Mouse (Mus musculus) heart, embryonic 16.5 days (tissue): ENCODE data around the gene Trim2. TPM values are rescaled to one million over a fixed set of nuclear protein-coding genes. Genes with fewer than 3 reads are reported as not detected.
A peak's percentile ranks its signal among the peaks of the same experiment; 100 is the strongest.

Source experiments
- ATAC-seq: fragments of 200-750 bp; cut with Nextera tagmentation; replicated peaks from 2 replicates; pipeline ENCODE4 v1.8.0; 2017; ENCODE audit warnings: moderate number of reproducible peaks; ENCODE audit not compliant: insufficient read depth, low FRiP score; ENCODE audit errors: extremely low read depth
- H3K27ac ChIP-seq: fragments of 300-500 bp; sonication (generic); 2 replicates; pipeline ENCODE4 v1.5.1; 2014; ENCODE audit warnings: mild to moderate bottlenecking, low read length, control low read depth, moderate library complexity
- H3K27me3 ChIP-seq: fragments of 300-500 bp; sonication (generic); 2 replicates; pipeline ENCODE4 v1.6.1; 2014; ENCODE audit warnings: low read length, mixed read lengths; ENCODE audit not compliant: control insufficient read depth, insufficient read depth
- H3K36me3 ChIP-seq: fragments of 300-500 bp; sonication (generic); 2 replicates; pipeline ENCODE4 v1.6.1; 2014; ENCODE audit not compliant: control insufficient read depth, insufficient read depth
- H3K4me1 ChIP-seq: fragments of 300-500 bp; sonication (generic); 2 replicates; pipeline ENCODE4 v1.6.1; 2014; ENCODE audit warnings: low read length, mixed read lengths; ENCODE audit not compliant: control insufficient read depth, insufficient read depth
- H3K4me2 ChIP-seq: fragments of 300-500 bp; sonication (generic); 2 replicates; pipeline ENCODE4 v1.6.1; 2014; ENCODE audit warnings: low read depth, mild to moderate bottlenecking, control low read depth, low read length
- H3K4me3 ChIP-seq: fragments of 300-500 bp; sonication (generic); 2 replicates; pipeline ENCODE4 v1.5.1; 2014; ENCODE audit warnings: mild to moderate bottlenecking, control low read depth, low read length
- H3K9ac ChIP-seq: fragments of 300-500 bp; sonication (generic); 2 replicates; pipeline ENCODE4 v1.6.1; 2014; ENCODE audit warnings: low read length, control low read depth
- H3K9me3 ChIP-seq: fragments of 300-500 bp; sonication (generic); replicated peaks from 2 replicates; pipeline ENCODE4 v1.6.1; 2016; ENCODE audit warnings: low read length; ENCODE audit not compliant: control insufficient read depth
- WGBS: fragments of 180-500 bp; shearing (Covaris S2); extraction: QIAGEN DNeasy Blood & Tissue Kit; methylation state at CpG from one replicate; pipeline ENCODE4 v1.1.7; 2014; 5-methylcytosine and 5-hydroxymethylcytosine counted together
- polyA plus RNA-seq: library from polyadenylated mRNA; unstranded; fragments of >200 nt; fragmentation: Nextera tagmentation; extraction: Ambion mirVana; gene quantifications from 2 replicates; pipeline ENCODE4 v1.2.1, GENCODE M21; 2015

The Trim2 gene
- polyA plus RNA-seq, 1 experiment from 2014 or later = 8.7 TPM

DNA sequence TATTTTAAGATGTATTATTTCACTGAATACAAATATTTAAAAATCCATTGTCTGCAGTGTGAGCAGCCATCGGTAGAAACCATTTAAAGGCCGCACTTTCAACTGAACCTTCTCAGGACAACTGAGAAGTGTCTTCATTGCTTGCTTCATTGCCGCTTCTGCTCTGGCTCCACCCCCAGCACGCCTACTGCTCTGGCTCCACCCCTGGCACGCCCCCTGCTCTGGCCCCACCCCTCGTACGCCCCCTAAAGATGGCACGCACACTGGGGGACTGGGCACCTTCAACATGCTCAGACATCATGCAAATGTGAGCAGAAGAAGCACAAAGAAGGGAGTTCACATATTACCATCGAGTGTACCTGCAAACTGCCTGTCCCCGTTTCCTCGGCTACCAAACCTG, 134.3 kb downstream of the Trim2 start:
- H3K27ac ChIP-seq = no peak overlapping the region
- H3K36me3 ChIP-seq = no peaks in the 10 kb centered on the region; the same call in 1 of the 2 replicates
- no peak overlapping the region for H3K4me3 ChIP-seq
- no peak for ATAC-seq
- 37% methylated on average over 11 of the region's 11 CpGs for WGBS
- H3K9me3 ChIP-seq = no peaks in the 10 kb centered on the region
- no peaks in the 10 kb centered on the region for H3K27me3 ChIP-seq
- no peak overlapping the region for H3K9ac ChIP-seq
- no peaks in the 10 kb centered on the region for H3K4me1 ChIP-seq
- H3K4me2 ChIP-seq = no peak overlapping the region

- Histone ChIP-seq H3K9me3 (no peaks in the 10 kb centered on the region), H3K4me3 (no peak overlapping the region), H3K4me1 (no peaks in the 10 kb centered on the region), H3K36me3 (peaks cover 13% of the 10 kb centered on the region; the same call in 1 of the 2 replicates), H3K27ac (no peak overlapping the region), H3K27me3 (no peaks in the 10 kb centered on the region), H3K9ac (no peak overlapping the region), H3K4me2 (no peak overlapping the region)
- ATAC-seq = no peak
- 64% methylated on average over 8 of the region's 8 CpGs for WGBS
Measured at GRCm38 (mm10) chr3:84169393-84170005, 137.2 kb downstream of the Trim2 start.

- H3K36me3 ChIP-seq = peaks cover 13% of the 10 kb centered on the region; the same call in 1 of the 2 replicates
- no peaks in the 10 kb centered on the region for H3K4me1 ChIP-seq
- H3K4me3 ChIP-seq = no peak overlapping the region
- H3K9me3 ChIP-seq = no peaks in the 10 kb centered on the region
- H3K4me2 ChIP-seq = no peak overlapping the region
- H3K9ac ChIP-seq = no peak overlapping the region
- no peak overlapping the region for H3K27ac ChIP-seq
- 86% methylated on average over 6 of the region's 6 CpGs for WGBS
- H3K27me3 ChIP-seq = no peaks in the 10 kb centered on the region
- no peak for ATAC-seq
Measured at GRCm38 (mm10) chr3:84168943-84169342, 137.7 kb downstream of the Trim2 start.

GRCm38 (mm10) chr3:84166073-84166472, 140.6 kb downstream of the Trim2 start:
- Histone ChIP-seq H3K4me2 (no peak overlapping the region), H3K27me3 (no peaks in the 10 kb centered on the region), H3K9me3 (no peaks in the 10 kb centered on the region), H3K27ac (no peak overlapping the region), H3K4me3 (no peak overlapping the region), H3K36me3 (peaks cover 13% of the 10 kb centered on the region; the same call in 1 of the 2 replicates), H3K4me1 (no peaks in the 10 kb centered on the region), H3K9ac (no peak overlapping the region)
- 87% methylated on average over 5 of the region's 5 CpGs for WGBS
- ATAC-seq = no peak

GRCm38 (mm10) chr3:84165391-84165790, 141.3 kb downstream of the Trim2 start:
- Histone ChIP-seq H3K36me3 (peaks cover 13% of the 10 kb centered on the region; the same call in 1 of the 2 replicates), H3K9me3 (no peaks in the 10 kb centered on the region), H3K27ac (no peak overlapping the region), H3K4me1 (no peaks in the 10 kb centered on the region), H3K4me3 (no peak overlapping the region), H3K27me3 (no peaks in the 10 kb centered on the region), H3K9ac (no peak overlapping the region), H3K4me2 (no peak overlapping the region)
- no peak for ATAC-seq
- WGBS = 91% methylated on average over 3 of the region's 3 CpGs

GRCm38 (mm10) chr3:84157559-84158350, 148.9 kb downstream of the Trim2 start:
- H3K4me2 ChIP-seq = no peak overlapping the region
- peaks cover 3% of the 10 kb centered on the region; the same call in 1 of the 2 replicates for H3K4me1 ChIP-seq
- H3K9ac ChIP-seq = no peak overlapping the region
- ATAC-seq = no peak
- no peaks in the 10 kb centered on the region for H3K9me3 ChIP-seq
- 82% methylated on average over 4 of the region's 4 CpGs for WGBS
- no peak overlapping the region for H3K27ac ChIP-seq
- H3K27me3 ChIP-seq = no peaks in the 10 kb centered on the region
- no peak overlapping the region for H3K4me3 ChIP-seq
- H3K36me3 ChIP-seq = no peaks in the 10 kb centered on the region; the same call in 1 of the 2 replicates

DNA sequence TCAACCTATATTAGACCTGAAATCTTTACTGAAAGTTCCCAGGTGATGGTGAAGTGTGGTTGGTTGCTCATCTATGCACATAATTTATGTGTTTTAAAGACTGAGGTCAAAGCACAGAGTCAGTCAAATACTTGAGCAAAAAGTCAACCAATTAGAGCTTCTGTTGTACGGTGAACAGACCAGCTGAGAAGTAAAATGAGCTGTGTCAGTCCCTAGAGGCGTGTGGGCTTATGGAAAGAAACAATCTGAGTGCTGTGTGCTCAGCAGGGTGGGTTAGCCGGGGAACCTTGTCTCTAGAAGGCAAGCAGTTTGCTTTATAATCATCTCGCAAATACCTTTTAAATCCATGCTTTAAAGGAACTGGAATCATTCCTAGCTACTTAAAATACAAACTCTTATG, 149.7 kb downstream of the Trim2 start:
- Histone ChIP-seq H3K36me3 (no peaks in the 10 kb centered on the region; the same call in 1 of the 2 replicates), H3K9ac (no peak overlapping the region), H3K4me3 (no peak overlapping the region), H3K27ac (no peak overlapping the region), H3K27me3 (no peaks in the 10 kb centered on the region), H3K4me2 (no peak overlapping the region), H3K4me1 (peaks cover 3% of the 10 kb centered on the region; the same call in 1 of the 2 replicates), H3K9me3 (no peaks in the 10 kb centered on the region)
- 80% methylated on average over 4 of the region's 4 CpGs for WGBS
- no peak for ATAC-seq

DNA sequence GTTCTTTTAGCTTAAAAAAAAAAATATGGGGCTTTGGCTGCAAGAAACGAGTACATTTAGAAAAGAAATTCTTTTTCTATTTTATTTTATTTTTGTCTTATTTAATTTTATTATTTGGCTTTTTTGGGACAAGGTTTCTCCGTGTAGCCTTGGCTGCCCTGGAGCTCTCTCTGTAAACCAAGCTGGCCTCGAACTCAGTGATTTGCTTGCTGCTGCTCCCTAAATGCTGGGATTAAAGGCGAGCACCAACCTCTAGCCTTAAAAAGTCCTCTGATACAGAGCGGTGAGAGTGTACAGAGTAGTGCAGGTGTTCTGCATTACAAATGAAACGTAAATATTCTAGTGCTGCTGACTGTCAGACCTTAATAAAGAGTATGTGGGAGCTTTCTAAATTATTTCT, 150.6 kb downstream of the Trim2 start:
- Histone ChIP-seq H3K9me3 (no peaks in the 10 kb centered on the region), H3K4me3 (peak overlapping the region; percentile 74), H3K4me1 (peaks cover 3% of the 10 kb centered on the region; the same call in 1 of the 2 replicates), H3K4me2 (peak overlapping the region; percentile 100), H3K27ac (no peak overlapping the region), H3K36me3 (no peaks in the 10 kb centered on the region; the same call in 1 of the 2 replicates), H3K27me3 (no peaks in the 10 kb centered on the region), H3K9ac (no peak overlapping the region)
- ATAC-seq = no peak
- WGBS = 54% methylated on average over 6 of the region's 6 CpGs

DNA sequence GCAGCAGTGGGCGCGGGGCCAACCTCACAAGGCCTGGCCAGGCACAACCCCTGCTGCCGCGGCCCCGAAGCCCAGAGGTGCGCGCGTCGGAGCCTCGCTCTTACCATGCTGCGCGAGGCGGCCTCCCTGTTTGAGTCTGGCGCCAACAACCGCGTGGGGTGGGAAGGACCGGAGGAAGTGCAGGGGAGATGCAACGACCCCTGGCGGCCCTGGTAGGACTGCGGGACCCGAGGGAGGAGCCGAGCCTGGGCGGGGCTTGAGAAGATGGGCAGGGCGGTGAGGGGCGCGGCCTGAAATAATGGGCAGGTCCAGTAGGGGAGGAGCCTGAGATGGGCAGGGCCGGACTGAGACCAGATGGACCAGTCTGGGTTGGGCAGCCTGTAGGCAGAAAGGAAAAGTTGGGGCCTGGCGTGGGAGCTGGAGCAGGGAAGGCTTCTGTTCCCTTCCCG, 151.1 kb downstream of the Trim2 start, which contains the start of gene Mnd1:
Gene Mnd1, minus strand, starts transcription at position 229 of the 449 bp plus-strand sequence.
- Histone ChIP-seq H3K4me2 (peak within 1 kb of the TSS; percentile 100), H3K27ac (peak within 1 kb of the TSS; percentile 61), H3K27me3 (no peaks in the 10 kb centered on the region), H3K4me1 (peaks cover 3% of the 10 kb centered on the region; the same call in 1 of the 2 replicates), H3K4me3 (peak within 1 kb of the TSS; percentile 74), H3K9ac (peak within 1 kb of the TSS; percentile 87), H3K9me3 (no peaks in the 10 kb centered on the region), H3K36me3 (no peaks in the 10 kb centered on the region; the same call in 1 of the 2 replicates)
- WGBS = under 1% methylated on average over 29 of the region's 29 CpGs
- peak; percentile 99 for ATAC-seq
